Mouse (Mus musculus) hindbrain, embryonic 11.5 days (tissue): Measurements from ENCODE around the gene Rcsd1. TPM values are rescaled to one million over a fixed set of nuclear protein-coding genes. Genes with fewer than 3 reads are reported as not detected.

Experiments
- ATAC-seq: fragments of 200-750 bp; cut with Nextera tagmentation; 2 replicates; pipeline ENCODE4 v1.8.0; 2017; ENCODE audit warnings: mild to moderate bottlenecking, moderate TSS enrichment, moderate library complexity; ENCODE audit not compliant: low FRiP score
- DNase-seq: peaks from one replicate; pipeline ENCODE4 v3.0.0-alpha.2; 2015; ENCODE audit warnings: low spot score
- H3K27ac ChIP-seq: fragments of 300-500 bp; sonication (generic); 2 replicates; pipeline ENCODE4 v1.5.1; 2014; ENCODE audit warnings: mild to moderate bottlenecking, low read depth, low read length
- H3K27me3 ChIP-seq: fragments of 300-500 bp; sonication (generic); 2 replicates; pipeline ENCODE4 v1.6.1; 2014; ENCODE audit warnings: mild to moderate bottlenecking, low read length, moderate library complexity, mixed read lengths; ENCODE audit not compliant: control insufficient read depth, insufficient read depth
- H3K36me3 ChIP-seq: fragments of 300-500 bp; sonication (generic); 2 replicates; pipeline ENCODE4 v1.6.1; 2014; ENCODE audit warnings: mild to moderate bottlenecking, low read length, moderate library complexity, mixed read lengths; ENCODE audit not compliant: control insufficient read depth, insufficient read depth
- H3K4me1 ChIP-seq: fragments of 300-500 bp; sonication (generic); replicated peaks from 2 replicates; pipeline ENCODE4 v1.6.1; 2014; ENCODE audit warnings: low read length, mixed read lengths; ENCODE audit not compliant: control insufficient read depth, insufficient read depth
- H3K4me2 ChIP-seq: fragments of 300-500 bp; sonication (generic); replicated peaks from 2 replicates; pipeline ENCODE4 v1.6.1; 2014; ENCODE audit warnings: mild to moderate bottlenecking, low read depth, low read length
- H3K4me3 ChIP-seq: fragments of 300-500 bp; sonication (generic); 2 replicates; pipeline ENCODE4 v1.5.1; 2014; ENCODE audit warnings: low read depth, low read length
- H3K9ac ChIP-seq: fragments of 300-500 bp; sonication (generic); 2 replicates; pipeline ENCODE4 v1.6.1; 2014; ENCODE audit warnings: low read depth, low read length
- H3K9me3 ChIP-seq: fragments of 300-500 bp; sonication (generic); 2 replicates; pipeline ENCODE4 v1.6.1; 2016; ENCODE audit warnings: low read length; ENCODE audit not compliant: control insufficient read depth
- WGBS: fragments of 180-500 bp; shearing (Covaris S2); extraction: QIAGEN DNeasy Blood & Tissue Kit; methylation state at CpG from one replicate; pipeline ENCODE4 v1.1.7; 2014; 5-methylcytosine and 5-hydroxymethylcytosine counted together
- polyA plus RNA-seq: library from polyadenylated mRNA; unstranded; fragments of >200 nt; fragmentation: Nextera tagmentation; extraction: Ambion mirVana; gene quantifications from 2 replicates; pipeline ENCODE4 v1.2.1, GENCODE M21; 2014

The Rcsd1 gene
- polyA plus RNA-seq, 1 experiment from 2014 or later, result 8.5 TPM

DNA sequence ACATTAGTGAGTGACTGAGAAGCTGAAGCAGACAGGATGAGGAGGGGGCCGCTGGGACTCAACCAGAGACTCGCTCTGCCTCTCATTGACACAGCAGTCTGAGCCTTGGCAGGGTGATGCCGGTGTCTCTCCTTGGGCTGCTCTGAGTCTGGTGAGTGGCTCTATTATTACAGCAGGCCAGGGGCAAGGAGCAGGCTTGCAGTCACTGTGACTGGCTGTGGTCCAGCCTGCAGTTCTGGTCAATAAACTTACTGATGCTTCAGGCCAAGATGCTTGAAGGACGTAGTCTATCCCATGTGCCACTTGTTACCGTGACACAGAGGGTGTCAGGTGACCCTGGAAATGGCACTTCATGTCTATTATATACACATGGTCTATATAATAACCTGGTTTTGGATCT, 43.8 kb downstream of the Rcsd1 start:
- ATAC-seq, result no peak
- H3K4me1 ChIP-seq, result 0 out of 2 replicates have a peak, but pooled peaks cover 3% of the 10 kb centered on the region
- H3K9me3 ChIP-seq, result no peaks in the 10 kb centered on the region
- WGBS, result 86% methylated on average over 5 of the region's 5 CpGs
- DNase-seq, result no peak
- H3K27me3 ChIP-seq, result no peaks in the 10 kb centered on the region
- H3K9ac ChIP-seq, result no peak overlapping the region
- H3K4me3 ChIP-seq, result no peak overlapping the region
- H3K36me3 ChIP-seq, result no peaks in the 10 kb centered on the region
- H3K27ac ChIP-seq, result no peak overlapping the region
- no peak overlapping the region for H3K4me2 ChIP-seq

DNA sequence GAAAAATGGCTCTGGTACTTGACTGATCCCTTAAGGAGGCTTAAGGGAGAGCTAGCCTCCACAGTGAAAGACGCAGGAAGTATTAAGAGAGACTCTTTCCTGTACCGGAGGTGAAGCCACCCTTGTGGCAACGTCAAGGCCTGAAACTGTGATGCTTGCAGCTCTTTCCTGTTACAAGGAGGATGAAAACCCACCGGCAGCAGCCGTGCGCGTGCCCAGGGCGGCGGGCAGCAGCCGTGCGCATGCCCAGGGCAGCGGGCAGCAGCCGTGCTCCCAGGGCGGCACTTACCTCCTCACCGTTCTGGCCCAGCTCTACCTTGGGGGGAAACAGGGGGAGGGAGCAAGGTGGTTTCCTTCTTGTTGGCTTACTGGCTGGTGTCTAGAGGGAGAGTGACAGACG, 46.3 kb downstream of the Rcsd1 start:
- WGBS, result 74% methylated on average over 16 of the region's 16 CpGs
- Histone ChIP-seq H3K4me3 (no peak overlapping the region), H3K27ac (no peak overlapping the region), H3K27me3 (no peaks in the 10 kb centered on the region), H3K4me1 (0 out of 2 replicates have a peak, but pooled peaks cover 3% of the 10 kb centered on the region), H3K4me2 (no peak overlapping the region), H3K9ac (no peak overlapping the region), H3K36me3 (no peaks in the 10 kb centered on the region), H3K9me3 (no peaks in the 10 kb centered on the region)
- DNase-seq (no peak), ATAC-seq (no peak)

DNA sequence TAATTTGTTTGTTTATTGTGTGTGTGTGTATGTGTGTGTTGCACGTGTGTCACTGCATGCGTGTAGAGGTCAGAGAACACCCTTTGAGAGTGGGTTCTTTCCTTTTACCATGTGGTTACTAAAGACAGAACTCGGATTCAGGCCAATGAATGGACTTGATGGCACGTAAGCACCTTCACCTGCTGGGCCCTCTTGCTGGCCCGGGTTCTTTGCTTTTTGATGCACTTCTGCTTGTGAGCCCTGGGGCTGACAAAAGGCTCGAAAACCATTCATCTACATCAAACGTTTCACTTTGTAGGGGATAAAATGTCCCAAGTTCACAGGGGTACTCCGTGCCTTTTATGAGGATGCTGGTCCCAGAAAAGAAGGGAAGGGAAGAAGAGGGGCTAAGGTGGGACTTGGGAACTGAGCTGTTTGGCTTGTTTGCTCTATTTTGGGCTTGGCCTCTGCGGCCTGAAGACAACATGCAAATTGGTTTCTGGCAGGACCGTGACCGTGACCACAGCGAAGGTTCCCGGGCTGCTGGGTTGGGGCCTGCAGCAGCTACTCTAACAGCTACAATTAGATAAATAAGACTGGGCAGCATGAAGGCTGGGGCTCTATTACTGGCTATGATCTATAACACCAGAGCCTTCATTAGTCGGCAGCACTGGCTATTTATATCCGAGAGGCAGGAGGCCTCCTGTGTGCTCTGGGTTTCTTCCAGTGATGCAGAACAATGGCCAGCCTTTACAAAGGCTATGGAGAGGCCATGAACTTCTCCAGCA, 46.9 kb downstream of the Rcsd1 start:
- Histone ChIP-seq H3K36me3 (no peaks in the 10 kb centered on the region), H3K9ac (peak overlapping the region; percentile 11; the same call in 1 of the 2 replicates), H3K27ac (no peak overlapping the region), H3K27me3 (no peaks in the 10 kb centered on the region), H3K4me1 (0 out of 2 replicates have a peak, but pooled peaks cover 3% of the 10 kb centered on the region), H3K4me2 (no peak overlapping the region), H3K9me3 (no peaks in the 10 kb centered on the region), H3K4me3 (no peak overlapping the region)
- 0 out of 2 replicates have a peak, but pooled peaks have one; percentile 15 for ATAC-seq
- 44% methylated on average over 15 of the region's 15 CpGs for WGBS
- DNase-seq, result no peak

- Histone ChIP-seq H3K4me2 (no peak overlapping the region), H3K9ac (no peak overlapping the region), H3K27ac (no peak overlapping the region), H3K27me3 (no peaks in the 10 kb centered on the region), H3K9me3 (no peaks in the 10 kb centered on the region), H3K36me3 (no peaks in the 10 kb centered on the region), H3K4me1 (0 out of 2 replicates have a peak, but pooled peaks cover 3% of the 10 kb centered on the region), H3K4me3 (no peak overlapping the region)
- no peak for ATAC-seq
- DNase-seq, result no peak
- 75% methylated on average over 6 of the region's 6 CpGs for WGBS
Measured at GRCm38 (mm10) chr1:165661725-165662124, 47.8 kb downstream of the Rcsd1 start.

- DNase-seq (no peak), ATAC-seq (no peak)
- Histone ChIP-seq H3K9ac (no peak overlapping the region), H3K9me3 (no peaks in the 10 kb centered on the region), H3K4me2 (no peak overlapping the region), H3K36me3 (no peaks in the 10 kb centered on the region), H3K27ac (no peak overlapping the region), H3K27me3 (no peaks in the 10 kb centered on the region), H3K4me1 (0 out of 2 replicates have a peak, but pooled peaks cover 3% of the 10 kb centered on the region), H3K4me3 (no peak overlapping the region)
- 57% methylated on average over 3 of the region's 3 CpGs for WGBS
Measured at GRCm38 (mm10) chr1:165661191-165661590, 48.4 kb downstream of the Rcsd1 start.

DNA sequence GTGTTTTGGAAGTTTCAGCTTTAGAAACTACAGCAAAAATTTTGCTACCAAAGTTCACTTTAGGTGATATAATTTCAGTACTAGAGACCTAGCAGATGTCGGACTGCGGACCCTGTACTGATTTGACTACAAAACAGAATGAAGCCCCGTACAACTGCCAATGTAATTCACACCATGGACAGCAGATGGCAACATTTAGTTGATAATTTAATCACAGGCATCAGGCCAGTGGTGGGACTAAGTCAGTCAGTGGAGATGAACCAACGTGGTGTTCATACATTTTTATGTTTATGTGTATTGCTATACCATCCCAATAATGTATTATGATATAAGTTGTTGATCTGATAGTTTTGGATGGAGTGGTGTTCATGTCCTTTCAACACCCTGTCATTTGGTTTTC, 48.8 kb downstream of the Rcsd1 start:
- ATAC-seq (peak; percentile 53), DNase-seq (peak; percentile 84)
- Histone ChIP-seq H3K4me3 (no peak overlapping the region), H3K9ac (no peak overlapping the region), H3K9me3 (no peaks in the 10 kb centered on the region), H3K27me3 (no peaks in the 10 kb centered on the region), H3K36me3 (no peaks in the 10 kb centered on the region), H3K4me2 (no peak overlapping the region), H3K4me1 (0 out of 2 replicates have a peak, but pooled peaks cover 3% of the 10 kb centered on the region), H3K27ac (no peak overlapping the region)
- 24% methylated on average over 4 of the region's 4 CpGs for WGBS

DNA sequence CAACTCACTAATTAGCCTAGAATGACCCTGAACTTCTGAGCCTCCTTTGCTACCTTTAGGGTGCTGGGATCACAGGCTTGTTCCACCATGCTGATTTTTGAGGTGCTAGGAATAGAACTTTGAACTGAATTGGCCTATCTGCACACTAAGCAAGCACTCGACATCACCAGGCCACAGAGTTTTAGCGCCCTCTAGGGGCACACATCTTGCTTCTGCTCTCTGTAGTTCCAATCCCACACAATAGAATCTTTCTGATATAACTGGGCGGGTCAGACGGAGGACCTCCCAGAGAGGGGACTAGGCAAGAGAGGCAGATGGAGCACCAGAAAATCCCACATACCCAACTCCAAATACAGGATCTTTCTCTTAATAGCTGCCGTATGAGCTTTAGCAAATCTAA, 51.0 kb downstream of the Rcsd1 start:
- DNase-seq, result peak; percentile 86
- 0 out of 2 replicates have a peak, but pooled peaks cover 3% of the 10 kb centered on the region for H3K4me1 ChIP-seq
- H3K9ac ChIP-seq, result no peak overlapping the region
- H3K27me3 ChIP-seq, result no peaks in the 10 kb centered on the region
- H3K4me2 ChIP-seq, result no peak overlapping the region
- peak; percentile 62 for ATAC-seq
- no peaks in the 10 kb centered on the region for H3K9me3 ChIP-seq
- H3K27ac ChIP-seq, result no peak overlapping the region
- 35% methylated on average over 5 of the region's 5 CpGs for WGBS
- H3K36me3 ChIP-seq, result no peaks in the 10 kb centered on the region
- no peak overlapping the region for H3K4me3 ChIP-seq

DNA sequence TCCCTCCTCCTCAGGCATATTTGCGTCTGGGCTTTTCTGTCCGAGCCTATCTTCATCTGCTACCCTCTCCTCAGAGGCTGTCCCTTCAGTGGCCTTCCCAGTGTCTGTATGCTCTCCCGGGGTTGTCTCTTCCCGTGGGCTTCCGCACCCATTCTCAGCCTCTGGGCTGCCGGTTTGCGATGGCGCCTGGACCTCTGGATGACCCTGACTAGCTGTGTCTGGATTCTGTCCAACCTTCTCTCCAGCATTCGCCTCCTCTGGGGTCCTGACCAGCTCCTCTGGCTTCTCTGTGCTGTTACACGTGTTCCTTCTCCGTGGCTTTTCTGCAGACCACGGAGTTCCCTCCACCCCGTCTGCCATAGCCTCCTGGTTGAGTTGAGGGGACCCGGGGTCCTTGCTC, 54.1 kb downstream of the Rcsd1 start:
- DNase-seq (no peak), ATAC-seq (no peak)
- Histone ChIP-seq H3K27me3 (no peaks in the 10 kb centered on the region), H3K4me2 (no peak overlapping the region), H3K9ac (no peak overlapping the region), H3K36me3 (no peaks in the 10 kb centered on the region), H3K4me1 (no peaks in the 10 kb centered on the region), H3K27ac (no peak overlapping the region), H3K4me3 (no peak overlapping the region), H3K9me3 (no peaks in the 10 kb centered on the region)
- WGBS, result 90% methylated on average over 14 of the region's 14 CpGs

DNA sequence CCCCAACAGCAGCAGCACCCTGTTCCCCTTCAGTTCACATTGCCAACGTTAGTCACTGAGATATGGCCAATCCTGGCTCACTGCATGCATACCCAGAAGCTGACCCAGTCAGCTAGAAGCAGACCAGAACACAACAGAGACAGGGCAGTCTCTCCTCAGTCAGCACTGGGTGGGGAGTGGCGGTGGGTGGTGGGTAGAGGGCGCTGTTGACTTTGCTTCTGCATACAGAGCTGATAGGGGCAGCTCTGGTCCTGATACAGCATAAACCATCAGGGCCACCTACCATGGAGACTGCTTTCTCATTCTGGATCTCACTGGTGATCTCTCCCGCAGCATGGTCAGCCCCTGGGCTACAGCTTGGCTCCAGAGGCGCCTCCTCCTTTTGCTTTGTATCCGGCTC, 54.5 kb downstream of the Rcsd1 start:
- H3K27me3 ChIP-seq, result no peaks in the 10 kb centered on the region
- H3K4me2 ChIP-seq, result no peak overlapping the region
- no peaks in the 10 kb centered on the region for H3K4me1 ChIP-seq
- no peak overlapping the region for H3K9ac ChIP-seq
- no peak overlapping the region for H3K27ac ChIP-seq
- H3K36me3 ChIP-seq, result no peaks in the 10 kb centered on the region
- H3K4me3 ChIP-seq, result no peak overlapping the region
- no peak for DNase-seq
- ATAC-seq, result no peak
- no peaks in the 10 kb centered on the region for H3K9me3 ChIP-seq
- 72% methylated on average over 6 of the region's 6 CpGs for WGBS
